Mouse (Mus musculus) right cerebral cortex, postnatal 25 days (tissue): Measurements from ENCODE around the gene Hmcn1.

Experiments used
- DNase-seq: peaks from one replicate; pipeline ENCODE4 v3.0.0; 2022

Hmcn1 gene

GRCm38 (mm10) chr1:150873231-150873630 is 120.0 kb downstream of the Hmcn1 start:
- no peak for DNase-seq

DNA sequence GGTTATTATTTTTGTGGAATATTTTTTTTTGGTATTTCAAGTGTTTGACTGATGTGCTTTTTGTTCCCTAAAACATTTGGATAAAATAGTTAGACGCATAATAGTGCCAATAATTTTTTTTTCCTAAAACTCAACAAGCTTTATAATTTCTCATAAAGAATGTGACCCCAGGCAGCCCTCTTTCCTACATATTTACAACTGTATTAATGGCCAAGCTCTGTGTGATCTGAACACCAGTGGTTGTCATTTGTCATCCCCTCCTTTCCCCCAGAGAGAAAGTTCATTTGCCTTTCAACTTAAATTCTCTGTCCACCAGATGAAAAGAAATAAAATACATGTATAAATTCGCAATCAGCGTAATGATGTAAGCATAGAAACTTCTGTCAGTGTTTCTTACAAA is 121.1 kb downstream of the Hmcn1 start:
- no peak for DNase-seq

GRCm38 (mm10) chr1:150869189-150869588 is 124.0 kb downstream of the Hmcn1 start:
- DNase-seq, result no peak

- no peak for DNase-seq
These were observed 126.6 kb downstream of the Hmcn1 start for GRCm38 (mm10) chr1:150866615-150867014.

- no peak for DNase-seq
These were observed 135.5 kb downstream of the Hmcn1 start for GRCm38 (mm10) chr1:150857779-150858178.

DNA sequence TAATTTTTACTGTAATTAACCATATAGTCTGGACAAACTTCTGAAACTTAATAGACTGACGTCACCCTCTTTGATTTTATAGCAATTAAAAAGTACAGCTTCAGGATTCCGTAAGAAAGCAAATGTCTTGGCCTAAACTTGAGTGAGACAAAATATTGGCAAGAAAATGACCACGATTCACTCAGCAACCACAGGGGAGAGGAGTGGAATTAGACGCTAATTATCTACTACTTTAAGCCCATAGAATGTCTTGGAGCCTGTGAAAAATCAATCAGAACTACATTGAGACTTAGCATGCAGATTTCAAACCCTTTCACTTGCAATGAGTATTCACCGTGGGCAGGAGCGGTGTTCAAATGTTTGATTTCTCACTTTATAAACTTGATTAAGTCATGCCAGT is 159.8 kb downstream of the Hmcn1 start:
- DNase-seq, result no peak

DNA sequence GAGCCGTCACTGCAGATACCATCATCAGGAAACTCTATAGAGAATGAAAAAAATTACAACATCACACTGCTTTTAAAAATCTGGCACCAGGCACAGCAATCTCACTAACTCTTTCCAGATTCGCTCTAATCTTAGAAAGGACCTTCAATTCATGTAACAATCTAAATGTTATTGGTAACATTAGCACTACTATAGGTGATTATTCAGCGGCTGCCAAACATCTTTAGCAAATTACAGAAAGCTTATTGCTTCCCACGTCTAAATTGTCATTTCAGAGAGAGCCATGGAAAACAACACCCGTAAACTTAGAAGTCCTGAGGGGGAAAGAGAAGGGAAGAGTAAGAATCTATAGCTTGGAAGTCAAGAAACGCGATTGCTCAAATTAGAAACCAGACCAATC is 163.4 kb downstream of the Hmcn1 start:
- no peak for DNase-seq

DNA sequence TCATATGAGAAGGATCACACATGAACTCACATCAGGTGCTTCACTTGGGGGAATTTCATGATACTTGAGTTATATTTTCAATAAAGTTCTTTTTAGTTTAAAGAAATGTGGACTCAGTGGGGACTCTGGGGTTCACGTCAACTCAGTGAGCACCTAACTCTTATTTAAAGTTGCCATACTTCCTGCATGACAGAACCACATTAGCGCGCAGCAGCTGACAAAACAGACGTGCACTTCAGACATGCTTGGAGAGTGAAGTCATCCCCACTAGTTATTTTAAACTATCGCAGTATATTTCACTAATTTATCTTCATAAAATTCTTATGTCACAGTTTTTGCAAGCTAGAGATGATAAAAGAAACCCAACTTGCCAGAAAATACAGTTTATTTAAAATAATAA is 166.1 kb downstream of the Hmcn1 start:
- DNase-seq, result no peak

DNA sequence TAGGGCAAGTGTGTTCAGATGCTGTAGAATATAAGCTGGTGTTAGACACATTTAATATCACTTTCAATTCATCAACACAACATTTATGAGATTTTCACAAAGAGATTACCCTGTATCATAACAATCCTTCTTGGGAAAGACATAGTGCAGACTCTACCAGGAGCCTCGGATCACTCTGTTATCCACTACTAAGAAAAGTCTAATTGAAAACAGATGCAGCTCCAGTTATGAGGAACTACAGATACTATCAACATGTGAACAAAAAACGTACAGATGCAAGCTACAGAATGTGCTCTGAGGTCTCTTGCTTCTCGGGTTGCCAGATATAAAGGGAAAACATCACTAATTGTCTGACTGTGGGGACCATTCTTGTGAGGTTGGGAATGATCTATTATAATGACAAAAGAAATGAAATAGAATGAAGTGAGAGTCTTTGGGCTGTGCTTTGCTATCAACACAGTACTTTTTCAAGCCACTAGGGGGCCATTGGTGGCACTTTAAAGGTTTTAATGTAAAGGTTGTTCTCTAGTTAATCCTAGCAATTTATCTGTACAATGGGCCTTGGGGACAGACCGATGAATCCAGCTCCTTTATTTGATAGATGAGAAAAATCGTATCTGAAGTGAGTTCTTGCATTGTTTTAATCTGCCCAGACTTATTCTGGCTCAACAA is 168.8 kb downstream of the Hmcn1 start:
- no peak for DNase-seq

GRCm38 (mm10) chr1:150816035-150816807 is 177.0 kb downstream of the Hmcn1 start:
- DNase-seq, result no peak

- no peak for DNase-seq
These were observed 178.3 kb downstream of the Hmcn1 start for GRCm38 (mm10) chr1:150814917-150815316.

- DNase-seq, result no peak
These were observed 179.9 kb downstream of the Hmcn1 start for GRCm38 (mm10) chr1:150813381-150813780.

- no peak for DNase-seq
These were observed 186.4 kb downstream of the Hmcn1 start for GRCm38 (mm10) chr1:150806864-150807263.

- DNase-seq, result no peak
These were observed 187.8 kb downstream of the Hmcn1 start for GRCm38 (mm10) chr1:150805466-150805865.

GRCm38 (mm10) chr1:150804235-150805099 is 188.8 kb downstream of the Hmcn1 start:
- no peak for DNase-seq

DNA sequence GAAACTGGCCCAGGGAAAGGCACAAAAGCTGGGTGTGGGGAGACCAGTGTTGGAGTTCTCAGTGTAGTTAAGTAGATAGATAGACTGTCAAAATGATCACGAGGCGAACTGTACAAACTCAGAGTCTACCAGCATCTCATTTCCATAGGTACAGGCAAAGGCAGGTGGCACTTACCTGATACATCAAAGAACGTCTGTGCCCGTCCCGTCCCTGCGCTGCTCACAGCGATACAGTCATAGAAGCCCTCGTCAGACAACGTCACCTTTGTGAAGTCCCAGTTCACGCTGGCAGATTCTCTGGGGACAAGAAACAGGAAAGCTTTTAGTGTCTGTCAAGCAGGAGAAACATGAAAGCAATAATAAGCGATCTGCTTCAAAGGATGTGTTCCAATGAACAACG is 190.6 kb downstream of the Hmcn1 start:
- DNase-seq, result no peak

DNA sequence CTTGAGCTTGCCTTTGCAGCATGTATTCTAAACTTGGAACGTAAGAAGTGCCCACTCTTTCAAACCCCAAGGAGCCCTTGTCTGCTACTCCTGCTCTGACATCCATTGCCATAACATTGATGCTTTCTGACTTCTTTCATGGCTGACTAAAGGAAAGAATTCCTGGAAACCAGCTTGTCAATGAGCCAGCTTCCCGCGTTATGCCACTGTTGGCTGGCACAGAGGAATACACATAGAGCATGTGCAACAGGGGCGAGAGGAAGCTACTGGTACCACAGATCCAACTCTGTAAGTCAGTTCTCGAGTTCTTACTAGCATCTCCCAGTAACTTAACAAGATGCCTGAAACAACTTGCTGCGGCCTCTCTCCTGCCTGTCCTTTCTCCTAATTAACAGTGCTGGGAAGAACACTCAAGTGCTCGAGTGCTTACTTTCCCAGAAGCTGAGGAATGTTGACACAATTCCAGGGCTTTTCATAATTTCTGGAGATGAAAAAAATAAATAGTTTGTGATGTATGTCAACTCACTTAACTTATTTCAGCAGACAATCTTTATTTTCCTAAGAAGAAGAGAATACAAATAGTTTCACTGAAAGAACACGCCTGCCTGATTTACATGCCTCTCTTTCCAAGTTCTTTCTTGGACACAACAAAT is 192.5 kb downstream of the Hmcn1 start:
- DNase-seq, result no peak

- no peak for DNase-seq
These were observed 194.6 kb downstream of the Hmcn1 start for GRCm38 (mm10) chr1:150798651-150799050.

GRCm38 (mm10) chr1:150786746-150787145 is 206.5 kb downstream of the Hmcn1 start:
- no peak for DNase-seq

- no peak for DNase-seq
These were observed 210.0 kb downstream of the Hmcn1 start for GRCm38 (mm10) chr1:150783070-150783842.

DNA sequence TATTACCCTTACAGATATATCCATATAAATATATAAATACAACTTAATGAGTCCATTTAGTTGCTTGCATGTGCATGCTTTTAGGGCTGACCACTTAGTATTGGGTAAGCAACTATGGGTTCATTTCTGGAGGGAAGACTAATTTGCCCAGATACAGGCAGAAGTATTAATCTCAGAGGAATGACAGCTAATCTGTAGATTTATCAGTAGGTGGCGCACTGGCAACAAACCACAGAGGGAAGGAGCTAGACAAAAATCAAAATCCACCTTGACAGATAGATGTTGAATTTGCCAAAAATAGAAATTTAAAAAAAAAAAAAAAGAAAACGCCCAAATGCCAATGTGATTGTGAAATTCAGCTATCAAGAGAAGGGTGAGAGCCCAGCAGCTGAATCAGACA is 213.3 kb downstream of the Hmcn1 start:
- no peak for DNase-seq

- no peak for DNase-seq
These were observed 216.5 kb downstream of the Hmcn1 start for GRCm38 (mm10) chr1:150776741-150777140.
